Mouse (Mus musculus) cerebellum, adult 18-20 months (tissue): ENCODE data around the gene Tle3.

ENCODE experiments used
- DNase-seq, 2 experiments: peaks; one replicate each; pipeline ENCODE4 v3.0.0; 2021

Tle3 gene

GRCm38 (mm10) chr9:61439979-61440378, 67.8 kb downstream of the Tle3 start:
- no peak for DNase-seq

GRCm38 (mm10) chr9:61441206-61441913, 69.2 kb downstream of the Tle3 start:
- no peak for DNase-seq

GRCm38 (mm10) chr9:61442951-61443630, 70.9 kb downstream of the Tle3 start:
- no peak for DNase-seq

GRCm38 (mm10) chr9:61445151-61445550, 73.0 kb downstream of the Tle3 start:
- no peak for DNase-seq

- no peak for DNase-seq
Observed at GRCm38 (mm10) chr9:61445711-61446222, 73.6 kb downstream of the Tle3 start.

- DNase-seq: no peak
Observed at GRCm38 (mm10) chr9:61446965-61447364, 74.8 kb downstream of the Tle3 start.

- DNase-seq: no peak
Observed at GRCm38 (mm10) chr9:61449363-61449904, 77.3 kb downstream of the Tle3 start.

GRCm38 (mm10) chr9:61452081-61452480, 79.9 kb downstream of the Tle3 start:
- no peak for DNase-seq

- DNase-seq: no peak
Observed at GRCm38 (mm10) chr9:61455861-61456261, 83.7 kb downstream of the Tle3 start.

GRCm38 (mm10) chr9:61456441-61457161, 84.4 kb downstream of the Tle3 start:
- DNase-seq: no peak

- DNase-seq: no peak
Observed at GRCm38 (mm10) chr9:61457162-61457523, 85.0 kb downstream of the Tle3 start.

GRCm38 (mm10) chr9:61461859-61462258, 89.7 kb downstream of the Tle3 start:
- DNase-seq: no peak

GRCm38 (mm10) chr9:61467436-61467835, 95.3 kb downstream of the Tle3 start:
- no peak for DNase-seq
